Mouse (Mus musculus) layer of hippocampus, adult 9-10 months (tissue): ENCODE measurements around the gene Hes2.

ENCODE experiments used
- DNase-seq: peaks from one replicate; pipeline ENCODE4 v3.0.0; 2022; ENCODE audit warnings: low spot score

Hes2 gene

GRCm38 (mm10) chr4:152160748-152161147 is 2.1 kb downstream of the Hes2 start:
- no peak for DNase-seq

GRCm38 (mm10) chr4:152161601-152162000 is 2.9 kb downstream of the Hes2 start:
- DNase-seq: no peak

- no peak for DNase-seq
Measured at GRCm38 (mm10) chr4:152162748-152163147, 4.1 kb downstream of the Hes2 start.

GRCm38 (mm10) chr4:152165036-152165931 is 6.6 kb downstream of the Hes2 start:
- DNase-seq: no peak

- DNase-seq: no peak
Measured at GRCm38 (mm10) chr4:152168052-152168451, 9.4 kb downstream of the Hes2 start.

- no peak for DNase-seq
Measured at GRCm38 (mm10) chr4:152169103-152169502, 10.4 kb downstream of the Hes2 start.

- DNase-seq: no peak
Measured at GRCm38 (mm10) chr4:152170286-152170685, 11.6 kb downstream of the Hes2 start.

- DNase-seq: no peak
Measured at GRCm38 (mm10) chr4:152171543-152171942, 12.9 kb downstream of the Hes2 start.

- peak; percentile 83 for DNase-seq
Measured at GRCm38 (mm10) chr4:152173041-152173440, 14.4 kb downstream of the Hes2 start.

- no peak for DNase-seq
Measured at GRCm38 (mm10) chr4:152173956-152174355, 15.3 kb downstream of the Hes2 start.

- DNase-seq: no peak
Measured at GRCm38 (mm10) chr4:152176638-152177037, 18.0 kb downstream of the Hes2 start.

- no peak for DNase-seq
Measured at GRCm38 (mm10) chr4:152177174-152177536, 18.5 kb downstream of the Hes2 start.

- DNase-seq: peak; percentile 75
Measured at GRCm38 (mm10) chr4:152177537-152178343, 19.1 kb downstream of the Hes2 start, which contains the start of gene Acot7. Gene Acot7, plus strand, starts transcription at chr4:152178134.

GRCm38 (mm10) chr4:152178344-152178864 is 19.7 kb downstream of the Hes2 start:
- no peak for DNase-seq

- no peak for DNase-seq
Measured at GRCm38 (mm10) chr4:152178916-152179705, 20.4 kb downstream of the Hes2 start.

- no peak for DNase-seq
Measured at GRCm38 (mm10) chr4:152179946-152180660, 21.4 kb downstream of the Hes2 start.

GRCm38 (mm10) chr4:152182205-152182604 is 23.5 kb downstream of the Hes2 start:
- no peak for DNase-seq

GRCm38 (mm10) chr4:152184353-152185035 is 25.8 kb downstream of the Hes2 start:
- DNase-seq: no peak

- DNase-seq: no peak
Measured at GRCm38 (mm10) chr4:152185137-152185509, 26.5 kb downstream of the Hes2 start.

GRCm38 (mm10) chr4:152185510-152186204 is 27.0 kb downstream of the Hes2 start:
- DNase-seq: no peak
